Mouse (Mus musculus): ENCODE results near the gene Canx. TPM values are rescaled to one million over a fixed set of nuclear protein-coding genes. Genes with fewer than 3 reads are reported as not detected.
A peak's percentile ranks its signal among the peaks of the same experiment; 100 is the strongest.
"Not testable (repeated sequence)": the region's sequence is repeated elsewhere in the genome, so short reads cannot be mapped to it uniquely, and the experiment has no call there.

Gene Canx
- total RNA-seq (2021) = 100 to 1,000 TPM; 390 to 437 TPM

DNA sequence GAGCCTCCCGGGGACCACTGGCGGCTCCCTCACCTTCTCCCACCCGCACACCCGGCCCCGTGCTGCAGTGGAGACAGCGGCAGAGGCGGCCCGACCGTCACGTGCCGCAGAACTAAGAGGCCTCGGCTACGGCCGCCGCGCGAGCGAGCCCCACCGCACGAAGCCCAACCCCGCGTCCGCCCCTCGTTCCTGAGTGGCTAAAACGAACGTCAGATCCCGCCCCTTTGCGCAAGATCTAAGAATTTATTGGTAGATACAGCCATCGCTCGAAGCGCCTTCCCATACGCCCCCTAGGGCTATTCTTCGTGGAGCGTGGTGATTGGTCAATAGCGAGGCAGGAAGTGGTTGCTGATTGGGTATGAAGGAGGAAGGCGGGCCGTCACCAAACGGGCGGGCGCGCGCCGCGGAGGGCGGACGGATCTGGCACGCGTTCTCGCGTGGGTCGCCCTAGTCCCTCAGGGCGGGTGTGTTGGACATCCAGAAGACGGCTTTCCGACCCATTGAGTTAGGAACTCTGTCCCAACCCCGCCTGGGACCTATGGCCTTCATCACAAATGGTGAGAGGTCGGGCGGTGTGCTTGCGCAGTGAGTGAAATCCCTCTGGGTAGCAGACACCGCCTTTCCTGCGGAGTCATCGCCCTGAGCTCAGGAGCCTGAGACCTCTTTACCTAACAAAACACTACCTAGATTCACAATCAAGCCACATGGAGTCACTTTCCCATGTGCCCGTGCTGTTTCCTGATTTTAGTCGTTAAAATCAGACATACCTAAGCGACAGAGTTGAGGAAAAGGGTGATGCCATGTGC lies at the start of gene Canx:
TSS of gene Canx (minus strand) at position 178 of the 806 bp plus-strand sequence.
- peak; percentile 93 to 96 for DNase-seq (ENCODE audit: extremely low spot score in 1 of 2, low spot score in 1 of 2)

DNA sequence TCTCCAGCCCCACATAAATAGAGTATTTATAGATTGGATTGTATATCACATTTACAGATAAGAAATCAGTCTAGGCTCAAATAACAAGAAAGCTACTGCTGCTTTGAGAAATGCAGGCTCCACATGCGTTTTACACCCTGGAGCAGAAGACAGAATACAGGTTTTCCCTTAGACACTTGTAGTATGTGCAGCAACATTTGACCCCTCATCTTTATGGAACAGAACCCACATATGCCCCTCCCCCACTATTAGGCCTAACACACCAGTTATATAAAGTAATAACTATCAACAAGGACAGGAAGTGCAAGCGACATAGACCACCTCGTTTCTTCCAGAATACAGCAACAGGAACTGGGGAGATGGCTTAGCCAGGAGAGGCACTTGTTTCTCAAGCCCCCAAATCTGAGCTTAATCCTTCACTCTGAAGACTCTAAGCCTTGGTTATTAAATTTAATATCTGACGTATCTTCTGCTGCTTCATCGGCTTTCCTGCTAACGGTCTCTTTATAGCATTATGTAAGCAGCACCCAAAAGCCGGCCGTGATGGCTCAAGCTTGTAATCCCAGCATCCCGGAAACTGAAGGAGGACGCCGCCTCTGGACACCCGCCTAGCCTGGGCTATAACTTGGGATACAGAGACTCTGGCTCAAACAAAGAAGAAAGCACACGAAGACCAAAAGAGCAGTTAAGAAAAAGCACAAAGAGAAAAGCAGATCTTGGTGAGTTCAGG lies 49.0 kb upstream of the Canx start:
- no peak for DNase-seq (ENCODE audit: extremely low spot score in 1 of 2, low spot score in 1 of 2)

DNA sequence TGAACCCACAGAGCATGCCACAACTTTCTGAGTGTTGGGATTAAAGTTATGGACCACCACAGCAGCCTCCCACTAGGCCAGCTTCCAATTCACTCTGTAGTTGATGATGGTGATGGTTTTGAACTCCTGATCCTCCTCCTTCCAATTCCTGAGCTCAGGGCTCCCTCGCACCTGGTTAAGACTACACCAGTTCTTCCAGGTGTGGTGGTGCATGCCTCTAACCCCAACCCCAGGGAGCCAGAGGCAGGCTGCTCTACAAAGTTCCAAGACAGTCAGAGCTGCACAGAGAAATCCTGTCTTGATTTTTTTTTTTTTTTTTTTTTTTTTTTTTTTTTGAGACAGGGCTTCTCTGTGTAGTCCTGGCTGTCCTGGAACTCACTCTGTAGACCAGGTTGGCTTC lies 48.1 kb upstream of the Canx start:
- DNase-seq (ENCODE audit: extremely low spot score in 1 of 2, low spot score in 1 of 2) = no peak

DNA sequence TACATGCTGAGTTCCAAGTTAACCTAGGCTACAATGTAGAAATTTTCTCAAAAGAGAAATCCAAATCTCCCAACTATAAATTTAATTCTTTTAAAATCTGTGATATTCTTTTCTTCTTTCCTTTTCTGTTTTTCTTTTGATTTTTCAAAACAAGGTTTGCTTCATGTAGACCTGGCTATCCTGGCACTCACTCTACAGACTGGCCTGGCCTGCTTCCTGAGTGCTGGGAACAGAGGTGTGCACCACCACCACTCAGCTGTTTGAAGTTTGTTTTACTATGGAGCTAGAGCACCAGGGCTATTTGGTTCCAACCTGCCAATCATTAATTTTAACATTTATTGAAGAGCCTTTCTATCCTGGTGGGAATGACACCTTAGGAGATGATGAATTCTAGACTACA lies 47.6 kb upstream of the Canx start:
- no peak for DNase-seq (ENCODE audit: extremely low spot score in 1 of 2, low spot score in 1 of 2)

DNA sequence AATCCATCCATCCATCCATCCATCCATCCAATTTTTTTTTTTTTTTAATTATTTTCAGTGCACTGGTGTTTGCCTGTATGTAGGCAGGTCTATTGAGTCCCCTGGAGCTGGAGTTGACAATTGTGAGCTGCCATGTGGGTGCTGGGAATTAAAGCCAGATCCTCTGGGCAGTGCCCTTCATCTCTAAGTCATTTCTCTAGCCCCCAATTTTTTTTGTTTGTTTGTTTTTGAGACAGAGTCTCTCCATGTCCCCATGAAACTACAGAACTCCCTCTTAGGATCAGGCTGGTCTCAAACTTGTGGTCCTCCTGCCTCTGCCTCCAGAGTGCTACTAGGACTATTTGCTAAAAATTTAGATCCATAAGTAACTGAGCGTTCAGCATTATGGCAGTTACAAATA lies 46.4 kb upstream of the Canx start:
- no peak for DNase-seq (ENCODE audit: extremely low spot score in 1 of 2, low spot score in 1 of 2)

DNA sequence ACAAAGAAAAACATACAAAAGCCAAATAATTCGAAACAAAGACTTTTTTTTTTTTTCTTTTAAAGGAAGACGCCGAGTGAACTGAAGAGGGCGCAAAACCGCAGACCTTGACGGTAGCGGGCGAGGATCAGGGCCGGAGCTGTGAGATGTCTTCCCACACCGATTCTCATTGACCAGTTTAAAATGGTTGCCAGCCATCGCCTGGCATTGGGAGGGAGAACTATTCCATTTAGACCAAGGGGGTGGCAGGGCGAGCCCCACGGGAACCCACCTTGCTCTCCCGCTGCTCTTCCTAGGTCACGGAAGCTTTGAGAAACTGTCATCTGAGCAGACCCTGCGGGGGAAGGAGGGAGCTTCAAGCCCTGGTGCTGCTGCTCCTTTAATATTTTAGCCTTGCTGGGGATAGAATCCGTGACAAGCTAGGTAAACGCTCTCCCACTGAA lies 45.9 kb upstream of the Canx start:
- peak; percentile 24 to 53 for DNase-seq (ENCODE audit: extremely low spot score in 1 of 2, low spot score in 1 of 2)

DNA sequence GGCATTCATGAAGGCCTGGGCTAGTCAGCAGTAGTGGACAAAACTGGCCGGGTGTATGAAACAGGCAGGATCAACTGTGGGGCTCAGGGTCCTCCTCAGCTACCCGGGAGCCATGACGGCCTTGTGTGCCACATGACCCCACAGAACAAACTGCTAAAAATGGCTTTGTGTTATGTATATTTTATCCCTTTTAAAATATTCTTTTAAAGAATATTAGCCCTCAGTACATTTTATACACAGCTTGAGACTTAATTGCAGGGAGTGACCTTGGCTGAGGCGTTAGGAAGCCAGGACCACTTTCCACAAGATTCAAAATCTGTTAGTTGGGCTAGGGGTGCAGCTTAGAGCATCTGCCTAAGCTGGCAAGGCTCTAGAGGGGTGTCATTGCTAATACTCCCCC lies 45.5 kb upstream of the Canx start:
- DNase-seq (ENCODE audit: extremely low spot score in 1 of 2, low spot score in 1 of 2) = no peak

DNA sequence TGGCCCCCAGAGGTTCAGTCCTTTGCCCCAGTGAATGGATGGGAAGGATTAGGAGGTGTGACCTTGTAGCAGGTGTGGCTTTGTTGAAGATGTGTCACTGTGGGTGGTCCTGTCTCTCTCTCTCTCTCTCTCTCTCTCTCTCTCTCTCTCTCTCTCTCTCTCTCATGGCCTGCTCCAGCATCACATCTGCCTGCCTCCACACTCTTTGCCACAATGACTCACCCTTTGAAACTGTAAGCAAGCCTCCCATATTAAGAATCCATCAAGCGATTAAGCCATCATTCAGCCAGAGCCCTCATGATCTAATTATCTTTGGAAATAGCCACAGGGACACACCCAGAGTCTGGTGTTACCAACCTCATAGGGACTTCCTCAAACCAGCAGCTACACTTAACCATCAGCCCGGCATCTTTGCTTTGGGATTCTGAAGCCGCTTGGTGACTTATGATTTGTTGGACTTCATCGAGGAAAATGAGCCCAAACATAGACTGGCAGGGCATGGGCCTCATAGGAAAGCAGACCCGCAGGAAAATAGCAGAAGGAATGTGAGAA lies 44.0 kb upstream of the Canx start:
- no peak for DNase-seq (ENCODE audit: extremely low spot score in 1 of 2, low spot score in 1 of 2)

DNA sequence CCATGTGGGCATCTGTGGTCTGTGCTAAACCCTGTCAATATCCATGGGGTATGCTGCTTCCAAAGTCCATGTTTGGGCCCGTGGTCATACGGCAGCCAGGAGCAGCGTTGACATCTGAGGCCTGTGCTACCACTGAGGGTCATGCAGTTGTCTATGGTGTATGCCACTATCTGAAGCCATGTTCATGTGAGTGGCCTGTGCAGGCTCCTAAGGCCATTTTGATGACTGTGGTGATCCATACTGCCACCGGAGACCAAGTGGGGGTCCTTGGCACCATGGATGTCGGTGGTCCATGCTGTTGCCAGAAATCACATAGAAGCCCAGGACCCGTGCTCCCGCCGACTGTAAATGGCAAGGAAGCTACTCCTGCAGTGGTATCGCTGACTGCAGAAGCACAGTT lies 42.1 kb upstream of the Canx start:
- DNase-seq (ENCODE audit: extremely low spot score in 1 of 2, low spot score in 1 of 2) = no peak

DNA sequence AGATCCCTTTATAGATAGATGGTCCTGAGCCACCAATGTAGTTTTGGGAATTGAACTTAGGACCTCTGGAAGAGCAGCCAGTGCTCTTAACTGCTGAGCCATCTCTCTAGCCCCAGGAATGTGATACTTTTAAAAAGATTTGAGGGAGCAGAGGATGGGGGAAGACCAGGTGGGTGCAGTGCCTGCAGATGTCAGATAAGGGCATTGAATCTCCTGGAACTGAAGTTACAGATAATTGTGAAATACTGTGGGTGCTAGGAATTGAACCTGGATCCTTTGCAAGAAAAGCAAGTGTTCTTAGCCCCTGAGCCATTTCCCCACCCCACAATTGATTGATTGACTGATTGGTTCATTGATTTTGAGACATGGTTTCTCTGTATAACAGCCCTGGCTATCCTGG lies 39.8 kb upstream of the Canx start:
- DNase-seq (ENCODE audit: extremely low spot score in 1 of 2, low spot score in 1 of 2) = no peak

DNA sequence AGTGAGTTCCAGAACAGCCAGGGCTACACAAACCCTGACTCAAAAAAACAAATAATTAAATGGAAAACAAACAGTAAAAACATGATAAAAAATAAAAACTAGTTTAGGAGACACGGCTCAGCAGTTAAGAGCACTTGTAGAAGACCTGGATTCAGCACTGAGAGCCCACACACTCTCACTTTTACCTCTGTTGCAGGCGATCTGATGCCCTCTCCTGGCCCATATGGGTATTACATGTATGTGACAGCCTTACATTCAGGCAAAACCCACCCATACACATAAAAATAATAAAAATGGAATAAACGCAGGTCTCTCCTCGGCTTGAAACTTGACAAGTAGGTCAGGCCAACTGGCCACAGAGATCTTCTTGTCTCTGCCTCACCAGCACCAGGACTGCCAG lies 39.1 kb upstream of the Canx start:
- DNase-seq (ENCODE audit: extremely low spot score in 1 of 2, low spot score in 1 of 2) = peak; percentile 44 to 79

DNA sequence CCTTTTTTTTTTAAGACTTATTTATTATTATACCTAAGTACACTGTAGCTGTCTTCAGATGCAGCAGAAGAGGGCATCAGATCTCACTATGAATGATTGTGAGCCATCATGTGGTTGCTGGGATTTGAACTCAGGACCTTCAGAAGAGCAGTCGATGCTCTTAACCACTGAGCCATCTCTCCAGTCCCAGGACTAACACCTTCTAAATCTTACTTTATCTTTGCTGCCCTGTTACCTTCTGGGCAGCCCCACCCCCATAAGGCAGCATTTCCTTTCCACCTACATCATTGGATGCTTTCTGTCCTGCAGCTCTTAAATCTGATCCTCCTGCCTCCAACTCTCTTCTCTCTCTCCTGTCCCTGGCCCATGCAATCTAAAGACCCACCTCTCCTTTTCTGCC lies 35.8 kb upstream of the Canx start:
- DNase-seq (ENCODE audit: extremely low spot score in 1 of 2, low spot score in 1 of 2) = not testable (repeated sequence)

DNA sequence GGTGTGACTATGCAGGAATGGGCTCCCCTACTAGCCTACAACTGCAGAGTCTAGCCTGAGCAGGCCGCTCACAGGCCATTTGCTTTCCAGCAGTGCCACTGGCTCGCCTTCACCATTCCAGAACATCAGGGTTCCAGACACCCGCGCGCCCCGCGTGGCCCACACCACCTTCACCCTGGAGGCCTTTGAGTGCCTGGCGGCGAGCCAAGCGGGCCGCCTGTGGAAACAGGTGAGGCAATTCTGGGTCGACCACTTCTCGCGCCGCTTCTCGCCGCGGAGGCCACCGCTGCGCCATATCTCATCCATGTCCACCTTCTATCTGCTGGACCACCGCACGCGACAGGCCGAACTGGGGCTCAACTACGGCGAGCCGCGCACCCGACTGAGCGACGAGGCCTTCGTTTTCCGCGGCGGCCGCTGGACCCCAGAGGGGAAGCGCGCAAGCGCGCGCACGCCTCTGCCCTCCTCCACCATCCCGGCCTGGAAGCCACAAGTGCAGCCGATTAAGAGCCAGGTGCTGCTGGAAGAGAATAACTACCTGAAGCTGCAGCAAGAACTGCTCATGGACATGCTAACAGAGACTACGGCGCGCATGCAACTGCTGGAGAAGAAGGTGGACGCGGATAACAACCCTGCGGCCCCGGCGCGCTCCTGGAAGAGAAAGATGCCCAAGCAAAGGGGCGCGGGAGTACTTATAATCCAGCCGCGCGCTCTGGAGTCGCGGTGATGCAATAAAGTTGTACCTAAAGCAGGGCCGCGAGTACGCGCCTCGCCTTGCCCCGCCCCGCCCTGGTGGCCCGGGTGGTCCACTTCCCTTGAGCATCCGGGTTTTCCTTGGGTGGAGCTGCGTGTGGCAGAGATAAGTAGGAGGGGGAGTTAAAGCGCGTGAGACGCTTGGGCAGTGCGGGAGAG lies 33.7 kb upstream of the Canx start:
- peak; percentile 49 to 63 for DNase-seq (ENCODE audit: extremely low spot score in 1 of 2, low spot score in 1 of 2)

DNA sequence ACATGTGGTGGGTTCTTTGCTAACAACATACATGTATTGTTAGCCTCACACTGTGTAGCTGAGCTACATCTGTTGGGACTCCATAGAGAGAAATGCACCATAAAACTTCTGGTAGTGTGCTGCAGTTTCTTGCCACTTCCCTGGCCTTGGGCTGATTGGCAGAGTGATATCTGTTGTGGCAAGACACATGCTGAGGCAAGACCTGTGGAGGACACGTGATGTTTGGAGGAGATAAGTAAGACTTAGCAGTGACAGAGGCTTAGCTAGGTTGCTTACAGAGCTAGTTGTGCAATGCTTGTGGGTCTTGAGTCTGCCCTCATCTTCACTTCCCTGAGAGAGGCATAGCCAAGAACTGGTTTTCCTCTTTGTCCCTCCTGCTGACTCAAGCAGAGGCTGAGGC lies 29.9 kb upstream of the Canx start:
- no peak for DNase-seq (ENCODE audit: extremely low spot score in 1 of 2, low spot score in 1 of 2)

DNA sequence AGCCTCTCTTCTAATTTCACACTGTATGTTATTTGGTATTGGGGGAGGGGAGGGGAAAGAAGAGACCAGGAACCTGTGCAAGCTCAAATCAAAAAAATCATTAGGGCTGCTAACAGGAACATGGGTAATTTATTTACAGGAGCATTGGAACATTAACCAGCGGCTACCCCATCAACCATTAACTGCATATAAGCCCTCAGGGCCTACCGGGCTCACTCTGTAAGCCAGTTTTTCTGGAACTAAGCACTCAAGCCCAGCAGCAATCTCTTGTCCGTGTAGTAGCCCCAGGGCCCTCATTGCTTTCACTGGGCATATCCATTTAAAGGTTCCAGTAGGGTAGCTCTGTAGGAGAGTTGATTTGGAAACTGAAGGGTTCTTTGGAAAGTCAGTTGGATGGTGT lies 29.4 kb upstream of the Canx start:
- no peak for DNase-seq (ENCODE audit: extremely low spot score in 1 of 2, low spot score in 1 of 2)

DNA sequence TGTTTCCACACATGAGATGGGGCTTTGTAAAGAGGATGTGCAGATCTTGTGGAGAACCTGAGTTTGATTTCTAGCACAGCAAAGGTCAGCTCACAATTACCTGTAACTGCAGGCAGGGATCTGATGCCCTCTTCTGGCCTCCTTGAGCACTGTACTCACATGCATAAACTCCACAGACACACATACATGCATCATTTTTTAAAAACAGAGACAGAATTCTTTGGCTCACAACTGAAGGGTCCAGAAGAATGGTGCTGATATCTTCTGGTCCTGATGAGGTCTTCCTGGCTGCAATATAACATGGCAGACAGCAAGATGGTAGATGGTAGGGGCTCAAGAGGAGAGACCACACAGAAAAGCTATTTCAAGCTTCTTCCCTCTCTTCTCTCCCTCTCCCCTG lies 28.7 kb upstream of the Canx start, which contains the start of gene Cby3:
TSS of gene Cby3 (plus strand) at position 301 of the 400 bp plus-strand sequence.
- DNase-seq (ENCODE audit: extremely low spot score in 1 of 2, low spot score in 1 of 2) = no peak

DNA sequence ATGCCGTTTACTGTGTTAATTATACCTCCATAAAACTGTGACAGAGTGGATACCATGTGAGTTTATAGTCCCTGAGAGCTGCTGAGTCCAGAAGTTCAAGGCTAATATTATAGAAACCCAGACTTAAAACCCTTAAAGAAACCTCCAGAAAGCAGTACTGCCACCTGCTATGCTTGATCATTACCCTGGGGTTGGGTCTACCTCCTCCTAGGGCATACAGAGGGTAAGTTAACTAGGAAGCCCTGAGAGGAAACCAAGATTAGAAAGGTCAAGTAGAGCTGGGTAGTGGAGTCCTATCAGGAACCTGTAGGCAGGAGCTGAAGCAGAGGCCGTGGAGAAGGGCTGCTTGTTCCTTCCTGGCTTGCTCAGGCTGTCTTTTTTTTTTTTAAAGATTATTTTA lies 26.7 kb upstream of the Canx start:
- DNase-seq (ENCODE audit: extremely low spot score in 1 of 2, low spot score in 1 of 2) = no peak

DNA sequence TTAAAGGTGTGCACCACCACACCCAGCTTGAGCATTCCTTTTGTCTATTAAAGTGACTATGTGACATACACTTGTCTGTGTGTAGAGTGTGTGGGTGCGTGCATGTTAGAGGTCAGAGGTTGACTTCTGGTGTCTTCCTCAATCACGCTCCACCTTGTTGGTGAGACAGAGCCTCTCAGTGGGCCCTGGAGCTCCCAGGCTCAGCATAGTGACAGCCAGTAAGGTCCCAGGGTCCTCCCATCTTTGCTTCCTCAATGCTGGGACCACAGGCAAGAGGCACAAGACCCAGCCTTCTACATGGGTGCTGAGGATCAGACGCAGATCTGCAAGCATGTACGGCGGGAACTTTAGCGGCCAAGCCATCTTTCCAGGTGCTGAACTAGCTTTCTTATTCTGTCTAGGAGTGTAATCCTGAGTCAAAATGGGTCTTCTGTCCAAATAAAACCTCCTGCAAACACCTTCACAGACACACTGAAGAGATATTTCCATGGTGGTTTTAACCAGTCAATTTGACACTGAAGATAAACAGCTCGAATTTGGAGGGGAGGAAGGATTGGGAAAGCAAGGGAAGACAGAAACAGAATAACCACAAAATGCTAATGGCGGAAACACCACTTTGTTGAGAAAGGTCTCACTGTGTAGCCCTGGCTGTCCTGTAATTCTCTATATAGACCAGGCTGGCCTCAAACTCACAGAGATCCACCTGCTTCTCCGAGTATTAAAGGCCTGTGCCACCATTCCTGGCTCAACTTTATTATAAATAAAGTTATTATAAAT lies 21.0 kb upstream of the Canx start:
- no peak for DNase-seq (ENCODE audit: extremely low spot score in 1 of 2, low spot score in 1 of 2)

DNA sequence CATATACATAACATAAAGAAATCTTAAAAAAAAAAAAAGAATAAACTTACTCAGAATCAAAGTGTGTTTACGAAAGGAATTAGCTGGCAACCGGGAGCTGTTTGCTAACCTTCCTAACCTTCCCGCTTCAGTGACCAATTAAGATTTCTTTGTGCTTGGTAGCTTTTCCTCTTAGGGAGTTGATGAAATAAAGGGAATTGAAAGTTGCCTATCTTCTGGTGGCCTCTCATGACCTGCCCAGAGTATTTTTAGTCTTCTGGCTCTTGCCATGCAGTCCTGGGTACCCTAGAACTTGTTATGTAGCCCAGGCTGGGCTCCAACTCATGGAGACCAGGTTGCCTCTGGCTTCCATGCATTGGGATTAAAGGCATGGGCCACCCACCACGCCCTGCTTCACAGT lies 20.0 kb upstream of the Canx start:
- DNase-seq (ENCODE audit: extremely low spot score in 1 of 2, low spot score in 1 of 2) = no peak

DNA sequence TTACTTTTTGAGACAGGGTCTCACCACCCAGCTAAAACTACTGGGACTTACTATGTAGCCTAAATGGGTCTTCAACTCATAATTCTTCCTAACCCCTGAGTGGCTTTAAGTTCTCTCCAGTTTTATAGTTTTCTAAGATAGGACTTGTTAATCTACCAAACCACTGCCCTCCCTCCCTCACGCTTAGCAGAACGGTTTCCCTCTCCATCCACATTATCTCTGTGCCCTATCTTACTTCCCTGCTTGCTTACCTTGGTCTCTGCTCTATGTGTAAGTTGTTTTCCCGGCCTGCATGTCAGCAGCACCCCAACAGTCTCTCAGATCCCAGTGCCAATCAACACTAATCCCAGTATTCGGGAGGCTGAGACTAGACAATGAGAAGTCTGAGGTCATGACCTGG lies 11.4 kb upstream of the Canx start:
- DNase-seq (ENCODE audit: extremely low spot score in 1 of 2, low spot score in 1 of 2) = no peak

Data from layer of hippocampus, postnatal 25 days (tissue).